Mouse (Mus musculus) kidney, adult 8-10 months (tissue): ENCODE results near the gene Slc35a2.

Experiments used
- DNase-seq, 2 experiments: peaks; one replicate each; pipeline ENCODE4 v3.0.0; 2022

The Slc35a2 gene

GRCm38 (mm10) chrX:7883841-7884567 is at the start of gene Slc35a2:
Gene Slc35a2, plus strand, starts transcription at chrX:7884028.
- DNase-seq, result peak; percentile 90 to 95

GRCm38 (mm10) chrX:7837146-7837545 is 46.7 kb upstream of the Slc35a2 start:
- DNase-seq, result no peak

- no peak for DNase-seq
Observed at GRCm38 (mm10) chrX:7840842-7841162, 43.0 kb upstream of the Slc35a2 start.

- peak; percentile 94 to 96 for DNase-seq
Observed at GRCm38 (mm10) chrX:7841163-7842162, 42.4 kb upstream of the Slc35a2 start, which contains the start of gene Otud5. Gene Otud5, plus strand, starts transcription at chrX:7841364.

- no peak for DNase-seq
Observed at GRCm38 (mm10) chrX:7842318-7842717, 41.5 kb upstream of the Slc35a2 start.

- no peak for DNase-seq
Observed at GRCm38 (mm10) chrX:7847845-7848244, 36.0 kb upstream of the Slc35a2 start.

GRCm38 (mm10) chrX:7854578-7854977 is 29.2 kb upstream of the Slc35a2 start:
- DNase-seq, result peak in 1 of 2 experiments; percentile 35

- DNase-seq, result no peak
Observed at GRCm38 (mm10) chrX:7859191-7859753, 24.6 kb upstream of the Slc35a2 start.

GRCm38 (mm10) chrX:7863181-7863580 is 20.6 kb upstream of the Slc35a2 start:
- DNase-seq, result no peak

GRCm38 (mm10) chrX:7864551-7864950 is 19.3 kb upstream of the Slc35a2 start:
- DNase-seq, result no peak

- no peak for DNase-seq
Observed at GRCm38 (mm10) chrX:7865343-7865742, 18.5 kb upstream of the Slc35a2 start.

GRCm38 (mm10) chrX:7865786-7866185 is 18.0 kb upstream of the Slc35a2 start:
- DNase-seq, result no peak

GRCm38 (mm10) chrX:7867141-7867540 is 16.7 kb upstream of the Slc35a2 start:
- DNase-seq, result no peak

GRCm38 (mm10) chrX:7868506-7868905 is 15.3 kb upstream of the Slc35a2 start:
- DNase-seq, result no peak

GRCm38 (mm10) chrX:7869826-7870225 is 14.0 kb upstream of the Slc35a2 start:
- DNase-seq, result no peak

GRCm38 (mm10) chrX:7878007-7878419 is 5.8 kb upstream of the Slc35a2 start, which contains the start of gene Pim2:
Gene Pim2, plus strand, starts transcription at chrX:7878262.
- DNase-seq, result peak; percentile 83 to 90

GRCm38 (mm10) chrX:7878495-7878894 is 5.3 kb upstream of the Slc35a2 start:
- peak; percentile 4 to 20 for DNase-seq

GRCm38 (mm10) chrX:7879819-7880218 is 4.0 kb upstream of the Slc35a2 start:
- DNase-seq, result peak; percentile 57 to 71

GRCm38 (mm10) chrX:7898211-7898610 is 14.4 kb downstream of the Slc35a2 start:
- DNase-seq, result no peak

GRCm38 (mm10) chrX:7898880-7899874 is 15.3 kb downstream of the Slc35a2 start, which contains the start of the genes Pqbp1 and Timm17b:
Gene Pqbp1, minus strand, starts transcription at chrX:7899269.
Gene Timm17b, plus strand, starts transcription at chrX:7899357.
- DNase-seq, result peak; percentile 91 to 93

GRCm38 (mm10) chrX:7904441-7904840 is 20.6 kb downstream of the Slc35a2 start:
- DNase-seq, result no peak

GRCm38 (mm10) chrX:7907735-7908134 is 23.9 kb downstream of the Slc35a2 start, which contains the start of gene Gm10491:
Gene Gm10491, minus strand, starts transcription at chrX:7907835.
- no peak for DNase-seq
